Mouse (Mus musculus) CH12.LX (cell line): ENCODE results near the gene Ppie.

ENCODE experiments used
- BHLHE40 ChIP-seq: IDR thresholded peaks from 2 replicates; pipeline ENCODE4 v1.6.1; 2011; ENCODE audit warnings: mild to moderate bottlenecking, low read depth, low read length, improper control_type of control experiment
- CTCF ChIP-seq, 2 experiments: IDR thresholded peaks in 1 of 2; conservative IDR thresholded peaks in 1 of 2; 2 replicates each; pipeline ENCODE4 v1.5.1; 2011 to 2012; ENCODE audit warnings: low read depth in 2 of 2, low read length in 2 of 2, improper control_type of control experiment in 1 of 2, inconsistent platforms in 1 of 2, mild to moderate bottlenecking in 1 of 2, moderate library complexity in 1 of 2
- E2F4 ChIP-seq: IDR thresholded peaks from 2 replicates; pipeline ENCODE4 v1.6.1; 2011; ENCODE audit warnings: low read depth, low read length, improper control_type of control experiment; ENCODE audit not compliant: insufficient replicate concordance
- GABPA ChIP-seq: IDR thresholded peaks from 2 replicates; pipeline ENCODE4 v1.6.1; 2012; ENCODE audit warnings: low read depth, low read length, improper control_type of control experiment, inconsistent platforms; ENCODE audit not compliant: insufficient replicate concordance
- HCFC1 ChIP-seq: IDR thresholded peaks from 2 replicates; pipeline ENCODE4 v1.6.1; 2012; ENCODE audit warnings: low read depth, mild to moderate bottlenecking, inconsistent platforms, low read length, improper control_type of control experiment
- MAX ChIP-seq: IDR thresholded peaks from 2 replicates; pipeline ENCODE4 v1.6.1; 2011; ENCODE audit warnings: low read length, improper control_type of control experiment
- MYC ChIP-seq: IDR thresholded peaks from 2 replicates; pipeline ENCODE4 v1.6.1; 2011; ENCODE audit warnings: low read depth, mild to moderate bottlenecking, improper control_type of control experiment, low read length
- POLR2A ChIP-seq: IDR thresholded peaks from 2 replicates; pipeline ENCODE4 v1.6.1; 2011; ENCODE audit warnings: low read depth, mild to moderate bottlenecking, improper control_type of control experiment, low read length

GRCm38 (mm10) chr4:123080791-123081190 is 59.0 kb downstream of the Ppie start:
- TF ChIP-seq GABPA (no peak), POLR2A (no peak), CTCF (conservative IDR thresholded peaks at IDR 0.05 in 1 of 2, IDR thresholded peaks at IDR 0.05 in 1 of 2; ENCODE audit: low read depth in 2 of 2, low read length in 2 of 2) (no peak), HCFC1 (no peak), MYC (no peak), E2F4 (no peak), MAX (no peak), BHLHE40 (no peak)
